Mouse (Mus musculus) layer of hippocampus, postnatal 25 days (tissue): ENCODE measurements around the gene Tmco4. TPM values are rescaled to one million over a fixed set of nuclear protein-coding genes. Genes with fewer than 3 reads are reported as not detected.

Source experiments
- DNase-seq, 2 experiments: peaks; one replicate each; pipeline ENCODE4 v3.0.0; 2022; ENCODE audit warnings: mixed read lengths in 2 of 2, low spot score in 1 of 2; ENCODE audit errors: extremely low spot score in 1 of 2
- total RNA-seq, 2 experiments: library from RNA; stranded (reverse); gene quantifications; 2 replicates each; pipeline ENCODE4 v1.2.3; 2021

The Tmco4 gene
- total RNA-seq, 2 experiments from 2014 or later = 2.8 to 3.5 TPM

- no peak for DNase-seq
These were observed 80.7 kb downstream of the Tmco4 start for GRCm38 (mm10) chr4:139053391-139053790.

- DNase-seq = no peak
These were observed 81.7 kb downstream of the Tmco4 start for GRCm38 (mm10) chr4:139054300-139054923.

GRCm38 (mm10) chr4:139055336-139055735 is 82.6 kb downstream of the Tmco4 start:
- no peak for DNase-seq

- no peak for DNase-seq
These were observed 83.1 kb downstream of the Tmco4 start for GRCm38 (mm10) chr4:139055744-139056143.

- DNase-seq = no peak
These were observed 84.6 kb downstream of the Tmco4 start for GRCm38 (mm10) chr4:139057291-139057690.

GRCm38 (mm10) chr4:139058029-139058428 is 85.3 kb downstream of the Tmco4 start:
- DNase-seq = no peak

- DNase-seq = no peak
These were observed 86.9 kb downstream of the Tmco4 start for GRCm38 (mm10) chr4:139059569-139059968.

- DNase-seq = no peak
These were observed 92.1 kb downstream of the Tmco4 start for GRCm38 (mm10) chr4:139064831-139065230.

- DNase-seq = no peak
These were observed 95.6 kb downstream of the Tmco4 start for GRCm38 (mm10) chr4:139068287-139068686.

- no peak for DNase-seq
These were observed 101.4 kb downstream of the Tmco4 start for GRCm38 (mm10) chr4:139074060-139074459.

- DNase-seq = peak in 1 of 2 experiments; percentile 43
These were observed 102.5 kb downstream of the Tmco4 start, which contains the start of gene Htr6 for GRCm38 (mm10) chr4:139075041-139075711. Gene Htr6 (minus strand): TSS chr4:139075570.

GRCm38 (mm10) chr4:139075915-139076314 is 103.2 kb downstream of the Tmco4 start:
- DNase-seq = no peak

GRCm38 (mm10) chr4:139078313-139078712 is 105.6 kb downstream of the Tmco4 start:
- no peak for DNase-seq

- no peak for DNase-seq
These were observed 106.0 kb downstream of the Tmco4 start for GRCm38 (mm10) chr4:139078726-139079125.

- no peak for DNase-seq
These were observed 106.8 kb downstream of the Tmco4 start for GRCm38 (mm10) chr4:139079439-139079838.

GRCm38 (mm10) chr4:139080259-139080658 is 107.6 kb downstream of the Tmco4 start:
- DNase-seq = no peak

GRCm38 (mm10) chr4:139081270-139081931 is 108.7 kb downstream of the Tmco4 start:
- peak in 1 of 2 experiments; percentile 37 for DNase-seq

GRCm38 (mm10) chr4:139082790-139083564 is 110.3 kb downstream of the Tmco4 start:
- DNase-seq = no peak

GRCm38 (mm10) chr4:139085337-139085736 is 112.6 kb downstream of the Tmco4 start:
- no peak for DNase-seq

GRCm38 (mm10) chr4:139086037-139086436 is 113.3 kb downstream of the Tmco4 start:
- peak; percentile 81 to 98 for DNase-seq

GRCm38 (mm10) chr4:139086984-139087383 is 114.3 kb downstream of the Tmco4 start:
- DNase-seq = no peak
